Mouse (Mus musculus) erythroid progenitor cell, adult 5-6 weeks (primary cell): ENCODE results near the gene Stmn3. TPM values are rescaled to one million over a fixed set of nuclear protein-coding genes. Genes with fewer than 3 reads are reported as not detected.

Experiments
- ATAC-seq: replicated peaks from 2 replicates; pipeline ENCODE4 v1.8.0; 2016; ENCODE audit warnings: moderate number of reproducible peaks, mild to moderate bottlenecking, moderate TSS enrichment, inconsistent platforms; ENCODE audit not compliant: poor library complexity, low FRiP score, severe bottlenecking
- total RNA-seq, 2 experiments: library from RNA; stranded (forward) in 1 of 2; stranded (reverse) in 1 of 2; fragments of 150-400 nt in 1 of 2; fragments of 186-747, 209-891 nt in 1 of 2; gene quantifications; 2 replicates each; pipeline versions ENCODE4 v1.2.3 to v1.2.4; 2015 to 2017; ENCODE audit warnings: low replicate concordance in 2 of 2

Stmn3 gene
- total RNA-seq (2015; ENCODE audit: low replicate concordance) (not detected in 2 replicates), total RNA-seq (2017; ENCODE audit: low replicate concordance) (not detected in 2 replicates)

DNA sequence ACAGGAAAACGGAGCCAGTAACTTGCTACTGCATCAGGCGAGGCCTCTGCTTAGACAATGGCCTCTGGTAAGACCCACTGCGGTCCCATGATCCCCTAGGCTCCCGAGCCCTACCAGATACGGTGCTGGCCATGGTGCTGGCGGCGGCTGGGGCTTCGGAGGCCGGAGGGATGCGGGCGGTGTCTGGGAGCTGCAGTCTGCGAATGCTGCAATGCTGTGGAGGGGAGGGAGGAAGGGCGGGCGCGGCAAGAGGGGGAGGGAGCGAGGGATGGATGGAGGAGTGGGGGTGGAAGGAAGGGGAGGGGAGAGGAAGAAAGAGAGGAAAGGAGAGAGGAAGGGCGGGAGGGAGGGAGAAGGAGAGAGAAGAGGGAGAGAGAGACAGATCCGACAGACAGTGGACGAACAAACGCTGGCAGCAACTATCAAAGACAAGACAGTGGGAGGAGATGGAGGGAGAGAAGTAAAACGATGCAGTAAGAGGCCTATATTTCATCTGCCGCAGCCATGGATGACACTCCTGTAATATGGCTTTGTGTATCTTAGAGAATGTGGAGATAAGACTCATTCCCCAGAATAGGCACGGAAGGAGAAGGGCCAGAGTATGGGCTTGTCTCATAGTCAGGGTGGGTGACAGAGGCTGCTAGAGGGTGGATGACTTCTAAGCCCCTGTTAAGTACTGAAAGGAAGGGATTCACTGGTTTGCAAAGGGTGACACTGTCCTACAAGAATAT is at the start of gene Stmn3:
Gene Stmn3, minus strand, starts transcription at position 421 of the 731 bp plus-strand sequence.
- ATAC-seq: no peak

DNA sequence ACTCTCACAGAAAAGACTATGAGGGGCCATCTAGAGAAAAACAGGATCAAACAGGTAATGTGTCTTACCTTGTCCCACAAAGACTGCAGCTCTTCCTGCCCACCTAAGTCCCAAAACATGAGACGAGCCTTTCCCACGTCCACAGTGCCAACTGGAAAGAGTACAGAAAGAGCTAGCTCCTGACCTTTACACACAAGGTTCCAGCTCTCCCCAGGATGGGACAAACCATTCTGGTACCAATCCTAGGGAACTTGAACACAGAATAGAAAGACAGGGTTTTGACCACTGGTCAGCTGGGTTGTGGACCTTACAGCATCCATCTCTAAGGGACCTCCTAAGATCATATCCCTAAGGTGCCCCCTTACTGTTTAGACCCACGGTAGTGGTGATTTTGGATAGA is 49.6 kb upstream of the Stmn3 start:
- ATAC-seq: no peak

DNA sequence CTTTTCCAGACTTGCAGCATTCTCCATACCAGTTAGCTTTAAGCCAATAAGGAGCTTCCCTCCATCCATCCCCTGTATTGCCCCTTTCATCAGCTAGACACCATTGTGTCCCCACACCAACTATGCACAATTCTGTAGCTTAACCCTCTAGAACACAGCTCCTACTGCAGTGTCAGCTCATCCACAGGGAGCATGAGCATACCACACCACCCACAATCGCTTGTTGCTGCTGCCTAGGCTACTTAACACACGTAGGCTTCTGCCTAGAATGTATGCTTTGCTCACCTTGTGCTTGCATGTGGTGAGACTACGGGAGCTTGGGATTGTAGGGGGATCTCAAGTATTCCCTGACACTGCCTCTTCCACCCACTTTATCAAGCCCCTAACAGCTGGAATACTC is 42.5 kb upstream of the Stmn3 start:
- ATAC-seq: no peak

DNA sequence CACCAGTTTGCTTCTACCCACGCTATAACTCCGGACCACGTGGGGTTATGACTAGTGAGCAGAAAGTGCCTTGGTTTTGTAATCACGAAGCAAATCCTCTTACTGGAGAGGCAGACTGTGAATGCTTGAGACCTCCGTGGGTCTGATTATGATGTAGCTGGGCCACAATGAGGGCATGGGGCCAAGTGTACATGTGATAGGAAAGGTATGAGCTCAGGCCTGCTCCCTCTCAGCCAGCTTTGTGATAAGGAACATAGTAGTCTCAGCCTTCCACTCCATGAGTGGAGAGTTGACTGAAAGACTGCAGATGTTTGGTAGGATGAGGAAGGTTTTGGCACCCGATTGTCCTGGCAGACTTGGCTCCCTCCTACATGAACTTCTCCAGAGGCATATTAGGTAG is 28.5 kb upstream of the Stmn3 start:
- ATAC-seq: no peak

DNA sequence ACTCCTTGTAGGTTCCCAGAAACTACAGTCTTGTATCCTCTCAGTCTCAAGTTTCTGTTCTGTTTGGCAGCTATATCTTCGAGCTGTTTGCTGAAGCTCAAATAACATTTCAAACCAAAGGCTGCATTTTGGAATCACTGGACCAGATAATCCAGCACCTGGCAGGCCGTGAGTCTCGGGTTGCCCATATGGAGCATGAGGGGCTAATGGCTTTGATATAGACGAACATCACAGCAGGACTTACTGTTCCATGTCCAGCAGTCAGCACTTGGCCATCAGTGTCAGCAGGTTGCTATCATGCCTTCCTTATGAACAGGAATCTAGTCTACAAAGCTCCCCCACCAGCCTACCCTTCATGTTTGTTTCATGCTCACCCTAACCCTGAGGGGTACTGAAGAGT is 26.1 kb upstream of the Stmn3 start:
- ATAC-seq: no peak

DNA sequence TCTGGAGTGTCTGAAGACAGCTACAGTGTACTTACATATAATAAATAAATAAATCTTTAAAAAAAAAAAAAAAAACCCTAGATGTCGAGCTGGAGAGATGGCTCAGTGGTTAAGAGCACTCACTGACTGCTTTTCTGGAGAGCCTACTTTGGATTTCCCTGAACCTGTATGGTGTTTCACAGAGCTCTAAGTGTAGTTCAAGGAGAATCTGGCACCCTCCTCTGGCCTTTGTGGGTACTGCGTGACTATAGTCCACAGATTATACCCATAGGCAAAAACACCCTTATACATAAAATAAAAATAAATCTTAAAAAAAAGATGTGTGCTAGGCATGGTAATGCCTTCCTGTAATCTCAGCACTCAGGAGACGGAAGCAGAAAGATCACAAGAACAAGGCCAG is 19.7 kb upstream of the Stmn3 start:
- peak; percentile 82 for ATAC-seq

DNA sequence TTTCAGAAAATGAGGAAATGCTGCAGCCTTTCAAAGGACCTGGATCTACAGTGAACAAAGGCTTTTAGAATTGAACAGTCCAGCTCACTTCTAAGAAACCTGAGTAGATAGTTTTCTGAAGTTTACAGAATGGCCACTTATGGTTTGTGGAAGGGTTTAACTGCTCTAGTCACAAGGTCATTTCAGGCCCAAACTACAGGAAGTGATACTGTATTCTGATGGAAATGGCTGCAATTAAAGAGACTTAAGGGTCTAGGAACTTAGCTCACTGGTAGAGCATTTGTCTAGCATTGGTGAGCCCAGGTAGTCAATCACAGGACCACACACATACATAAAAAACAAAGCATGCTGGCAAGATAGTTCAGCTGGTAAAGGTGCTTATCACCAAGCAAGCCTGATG is 18.2 kb upstream of the Stmn3 start:
- no peak for ATAC-seq

DNA sequence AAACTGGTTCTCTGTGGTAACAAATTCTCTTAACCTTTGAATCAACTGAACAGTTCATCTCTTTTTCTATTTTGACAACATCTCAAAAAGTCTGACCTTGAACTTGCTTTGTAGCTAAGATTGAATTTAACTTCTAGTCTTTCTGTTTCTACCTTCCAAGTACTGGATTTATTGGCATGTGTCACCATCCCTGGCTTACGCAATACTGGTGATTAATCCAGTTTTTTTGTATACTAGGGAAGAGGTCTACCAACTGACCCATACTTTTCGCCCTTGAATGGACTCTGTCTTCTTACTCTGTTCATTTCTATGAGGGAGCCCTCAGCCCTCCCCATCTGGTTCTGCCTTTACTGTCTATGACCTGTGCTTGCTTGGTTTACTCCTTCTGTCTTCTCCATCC is 11.8 kb upstream of the Stmn3 start:
- no peak for ATAC-seq

DNA sequence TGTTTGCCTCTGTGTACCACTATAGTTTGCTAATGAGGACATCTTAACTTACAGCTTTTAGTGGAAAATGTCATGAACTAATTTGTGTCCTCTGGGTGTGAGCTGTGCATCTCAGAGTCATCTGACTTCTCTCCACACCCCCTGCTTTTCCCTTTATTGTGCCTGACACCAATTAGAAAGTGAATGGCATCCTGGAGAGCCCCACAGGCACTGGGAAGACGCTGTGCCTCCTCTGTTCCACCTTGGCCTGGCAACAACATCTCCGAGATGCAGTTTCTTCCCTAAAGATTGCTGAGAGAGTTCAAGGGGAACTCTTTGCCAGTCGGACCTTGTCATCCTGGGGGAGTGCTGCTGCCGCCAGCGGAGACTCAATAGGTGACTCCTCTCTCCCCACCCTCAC is 7.8 kb upstream of the Stmn3 start:
- ATAC-seq: no peak

DNA sequence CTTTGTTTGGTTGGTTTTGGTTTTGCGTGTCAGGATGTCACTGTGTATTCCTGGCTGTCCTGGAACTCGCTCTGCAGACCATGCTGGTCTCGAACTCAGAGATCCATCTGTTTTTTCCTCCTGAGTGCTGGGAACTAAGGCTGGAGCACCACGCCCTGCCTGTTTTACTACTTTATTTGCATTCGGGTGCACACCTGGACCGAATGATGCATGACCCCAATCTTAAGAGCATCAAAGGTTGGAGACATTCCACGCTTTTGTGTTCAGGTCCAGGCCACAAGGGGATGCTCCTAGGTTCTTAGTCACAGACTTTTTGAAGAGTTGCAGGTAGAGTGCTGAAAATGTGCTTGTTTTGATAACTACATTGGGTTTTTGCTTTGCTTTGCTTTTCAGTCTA is 5.8 kb upstream of the Stmn3 start:
- ATAC-seq: 0 out of 2 replicates have a peak, but pooled peaks have one; percentile 23

DNA sequence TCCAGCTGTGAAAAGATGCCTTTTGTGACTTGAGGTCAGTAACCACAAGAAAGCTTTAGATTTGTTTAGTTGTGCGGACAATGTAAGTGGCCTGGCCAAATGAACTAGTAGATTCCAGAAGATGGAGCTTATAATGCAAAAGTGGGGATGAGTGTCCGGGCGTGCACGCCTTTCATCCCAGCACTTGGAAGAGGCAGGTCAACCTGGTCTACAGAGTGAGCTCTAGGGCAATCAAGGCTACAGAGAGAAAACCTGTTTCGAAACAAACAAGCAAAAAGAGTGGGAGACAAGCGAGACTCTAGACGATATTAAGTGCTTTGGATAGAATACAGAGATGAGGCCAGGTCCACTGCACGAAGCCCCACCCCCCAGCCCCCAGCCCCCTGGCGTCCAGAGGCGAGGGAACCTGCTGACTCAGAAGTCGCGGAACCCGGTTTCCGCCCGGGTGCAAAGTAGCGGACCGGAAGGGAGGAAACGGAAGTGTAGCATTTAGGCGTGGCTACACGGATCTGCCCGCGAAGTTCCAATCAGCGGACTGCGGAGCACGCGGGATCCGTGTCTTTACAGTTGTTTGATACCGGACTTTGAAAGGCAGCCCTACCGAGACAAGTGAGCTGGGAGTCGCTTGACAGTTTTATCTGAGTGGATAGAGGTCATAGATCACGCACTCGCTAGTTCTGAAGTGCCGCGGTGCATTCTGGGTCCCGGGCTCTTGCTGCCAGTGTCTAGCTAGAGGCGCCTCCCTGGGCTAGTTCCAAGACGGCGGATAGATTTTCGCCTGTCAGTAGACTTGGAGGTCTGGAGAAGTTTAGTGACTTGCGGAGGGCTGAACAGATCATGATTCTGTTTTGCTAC is 5.2 kb upstream of the Stmn3 start, which contains the start of gene Rtel1:
Gene Rtel1, plus strand, starts transcription at position 492 of the 855 bp plus-strand sequence.
- ATAC-seq: peak; percentile 95

DNA sequence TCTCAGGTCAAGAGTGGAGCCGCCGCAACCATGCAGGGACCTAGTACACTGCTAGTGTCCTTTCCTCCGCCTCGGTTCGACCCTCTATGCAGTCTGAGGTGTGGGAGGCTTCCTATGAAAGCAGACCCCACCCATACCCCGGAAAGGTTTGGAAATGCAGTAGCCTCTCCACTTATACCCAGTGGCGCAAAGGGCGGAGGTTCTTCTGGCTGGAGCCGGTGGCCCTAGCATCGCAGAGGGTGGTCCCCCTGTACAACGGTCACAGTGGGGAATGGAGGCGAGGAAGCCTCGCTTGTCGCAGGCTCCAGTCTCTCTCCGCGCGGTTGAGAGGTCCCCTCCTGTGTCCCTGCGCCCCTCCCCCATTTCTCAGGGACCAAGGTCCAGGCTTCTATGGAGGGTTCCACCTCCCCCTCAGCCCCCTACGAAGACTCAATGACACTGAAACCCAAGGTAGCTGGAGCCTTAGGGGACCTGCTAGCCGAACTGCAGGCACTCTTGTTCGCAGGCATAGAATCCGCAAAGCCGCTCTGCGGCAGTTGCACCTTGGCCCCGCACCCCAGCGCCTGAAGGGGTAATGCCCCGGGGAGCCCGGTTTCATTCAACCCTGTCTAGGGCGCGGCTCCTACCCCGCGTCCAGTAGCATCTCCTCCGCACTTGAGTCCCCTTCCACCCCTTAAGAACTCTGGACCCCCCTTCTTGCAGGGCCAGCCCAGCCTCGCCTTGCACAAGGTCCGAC is 788 bp downstream of the Stmn3 start:
- 0 out of 2 replicates have a peak, but pooled peaks have one; percentile 22 for ATAC-seq

DNA sequence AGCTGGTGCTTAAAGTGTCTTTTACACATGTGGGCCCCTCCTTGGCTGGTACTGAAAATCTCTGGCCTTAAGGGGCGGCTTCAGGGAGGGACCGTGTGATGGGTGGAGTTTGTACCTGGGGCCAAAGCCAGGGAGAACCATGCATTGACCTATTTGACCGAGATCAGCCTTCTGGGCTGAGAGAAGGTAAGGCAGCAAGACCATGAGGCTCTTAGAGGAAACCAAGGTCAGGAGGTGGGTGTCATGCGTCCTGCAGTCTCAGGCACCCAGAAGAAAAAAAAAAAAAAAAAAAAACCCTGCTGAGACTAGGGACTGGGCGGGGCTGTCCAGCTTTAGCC is 1.3 kb downstream of the Stmn3 start:
- no peak for ATAC-seq

DNA sequence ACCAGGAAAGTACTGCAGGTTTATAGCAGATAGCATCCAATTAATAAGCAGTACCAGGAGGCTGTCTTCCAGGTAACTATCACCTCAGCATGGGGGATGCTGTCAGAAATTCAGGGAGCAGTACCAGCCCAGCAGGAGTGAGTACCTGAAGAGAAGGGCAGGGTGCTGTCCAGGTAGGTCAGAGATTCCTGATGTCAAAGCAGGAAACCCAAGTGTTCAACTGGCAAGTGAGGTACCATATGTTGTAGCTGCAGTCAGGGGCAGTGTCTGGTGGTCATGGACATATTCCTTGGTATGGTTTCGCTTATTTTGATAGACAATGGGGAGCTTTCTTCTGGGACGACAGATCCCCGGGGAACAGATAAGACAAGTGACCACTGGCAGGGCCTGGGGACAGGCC is 1.9 kb downstream of the Stmn3 start:
- no peak for ATAC-seq

DNA sequence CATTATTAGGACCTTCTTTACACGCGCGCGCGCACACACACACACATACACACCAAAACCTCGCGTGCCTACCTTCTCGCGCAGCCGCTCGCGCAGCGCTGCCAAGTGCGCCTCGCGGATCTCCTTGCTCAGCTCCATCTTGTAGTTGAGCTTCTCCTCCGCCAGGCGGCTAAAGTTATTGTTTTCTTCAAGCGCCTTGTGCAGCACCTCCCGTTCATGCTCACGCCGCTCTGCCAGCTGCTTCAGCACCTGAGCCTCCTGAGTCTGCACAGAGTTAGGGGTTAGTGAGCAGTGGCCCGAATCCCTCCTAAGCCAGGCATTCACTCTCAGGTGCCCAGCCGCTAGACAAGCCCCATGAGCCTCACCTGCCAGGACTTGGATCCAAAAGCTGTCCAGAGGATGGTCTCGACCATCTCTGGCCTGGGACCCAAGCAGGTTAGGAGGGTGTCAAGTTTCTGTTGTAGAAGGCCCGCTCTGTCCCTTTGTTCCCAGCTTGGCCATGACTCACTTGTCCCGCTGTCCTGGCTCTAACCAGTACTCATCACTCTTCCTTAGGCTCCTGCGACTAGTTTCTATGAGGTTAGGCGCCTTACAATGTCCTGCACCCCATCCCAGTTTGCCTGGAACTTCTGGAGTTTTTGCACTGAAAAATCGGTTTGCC is 7.0 kb downstream of the Stmn3 start:
- ATAC-seq: 0 out of 2 replicates have a peak, but pooled peaks have one; percentile 46

DNA sequence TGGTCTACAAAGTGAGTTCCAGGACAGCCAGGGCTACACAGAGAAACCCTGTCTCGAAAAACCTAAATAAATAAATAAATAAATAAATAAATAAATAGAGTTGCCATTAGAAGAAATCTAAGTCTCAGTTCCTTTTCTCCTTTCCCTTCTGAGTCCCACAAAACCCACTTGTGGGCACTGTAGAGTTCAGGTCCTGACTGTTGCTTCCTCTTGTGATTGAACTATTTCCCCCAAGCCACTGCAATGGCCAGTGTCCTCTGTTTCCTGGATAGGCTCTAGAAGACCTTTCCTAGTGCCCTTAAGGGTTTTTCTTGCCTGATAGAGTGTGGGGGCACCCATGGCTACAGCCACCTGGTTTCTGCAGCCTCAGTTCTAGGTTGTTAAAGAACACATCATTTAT is 9.4 kb downstream of the Stmn3 start:
- no peak for ATAC-seq

DNA sequence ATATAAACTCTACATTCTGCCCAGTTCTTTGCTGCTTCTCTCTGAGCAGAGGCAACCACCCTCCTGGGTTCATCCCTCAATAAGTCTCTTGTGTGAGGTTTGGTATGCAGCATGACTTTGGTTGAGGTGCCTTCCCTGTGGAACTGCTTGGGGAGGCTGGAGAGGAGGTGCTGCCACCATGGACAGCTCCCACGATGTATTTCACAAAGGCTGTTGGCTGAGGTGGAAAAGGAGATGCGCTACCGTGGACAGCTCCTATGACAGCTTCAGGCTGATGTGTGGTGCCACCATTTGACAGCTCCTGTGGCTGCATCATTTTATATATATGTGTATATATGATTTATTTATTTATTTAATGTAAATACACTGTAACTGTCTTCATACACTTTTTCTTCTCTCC is 12.3 kb downstream of the Stmn3 start:
- no peak for ATAC-seq

DNA sequence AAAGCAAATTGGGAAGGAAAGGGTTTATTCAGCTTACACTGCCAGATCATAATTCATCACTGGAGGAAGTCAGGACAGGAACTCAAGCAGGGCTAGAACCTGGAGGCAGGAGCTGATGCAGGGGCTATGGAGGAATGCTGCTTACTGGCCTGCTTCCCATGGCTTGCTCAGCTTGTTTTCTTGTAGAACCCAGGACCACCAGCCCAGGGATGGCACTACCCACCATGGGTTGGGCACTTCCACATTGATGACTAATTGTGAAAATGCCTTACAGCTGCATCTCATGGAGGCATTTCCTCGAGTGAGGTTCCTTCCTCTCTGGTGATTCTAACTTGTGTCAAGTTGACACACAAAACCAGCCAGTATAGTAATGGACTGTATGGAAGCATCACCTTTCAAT is 23.4 kb downstream of the Stmn3 start:
- no peak for ATAC-seq

DNA sequence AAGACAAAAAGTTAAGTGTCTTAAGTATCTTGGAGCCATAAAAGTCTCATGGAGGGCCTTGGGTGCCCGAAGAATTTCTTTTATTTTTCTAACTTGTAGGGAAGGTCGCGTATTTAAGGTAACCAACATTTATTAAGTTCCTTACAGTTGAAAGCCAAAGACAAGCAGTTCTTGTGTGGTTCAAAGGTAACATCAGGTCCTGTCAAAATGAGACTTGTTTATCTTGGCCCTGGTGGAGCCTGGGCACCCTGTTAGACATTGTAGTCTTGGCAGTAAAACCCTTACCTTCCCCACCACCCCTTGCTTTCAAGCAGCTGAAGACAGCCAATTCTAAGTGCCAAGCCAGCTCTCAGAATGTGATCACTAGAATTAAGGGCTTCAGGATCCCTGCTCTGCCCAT is 25.6 kb downstream of the Stmn3 start:
- ATAC-seq: no peak

DNA sequence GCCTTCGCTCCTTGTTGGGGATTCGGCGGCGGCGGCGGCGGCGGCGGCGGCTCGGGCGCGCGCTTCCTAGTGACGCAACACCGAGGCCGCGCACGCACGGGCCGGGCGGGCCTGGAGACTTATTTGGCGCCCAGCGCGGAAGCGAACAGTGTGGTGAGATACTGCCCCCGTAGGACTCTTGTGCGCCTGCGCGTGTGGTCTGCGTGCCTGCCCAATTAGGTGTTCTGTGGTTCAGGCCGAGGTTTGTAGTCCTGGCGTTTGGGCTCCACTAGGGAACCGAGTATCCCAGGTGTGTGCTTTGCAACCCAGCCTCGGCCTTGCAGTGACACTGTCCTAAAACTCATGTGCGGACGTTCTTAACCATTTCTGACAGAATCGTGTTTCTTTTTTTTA is 26.3 kb downstream of the Stmn3 start, which contains the start of gene Gmeb2:
Gene Gmeb2, minus strand, starts transcription at position 78 of the 393 bp plus-strand sequence.
- ATAC-seq: peak; percentile 92
